Mouse (Mus musculus) urinary bladder, postnatal 0 days (tissue): ENCODE data around the gene Cyp17a1. TPM values are rescaled to one million over a fixed set of nuclear protein-coding genes. Genes with fewer than 3 reads are reported as not detected.

Source experiments
- polyA plus RNA-seq: library from polyadenylated mRNA; unstranded; fragments of >200 nt; fragmentation: Nextera tagmentation; extraction: Ambion mirVana; gene quantifications from 2 replicates; pipeline ENCODE4 v1.2.1, GENCODE M21; 2015

The Cyp17a1 gene
- polyA plus RNA-seq, result not detected in 2 replicates

GRCm38 (mm10) chr19:46672766-46673418, at the start of gene Cyp17a1:
Gene Cyp17a1, minus strand, starts transcription at chr19:46673172.

GRCm38 (mm10) chr19:46707296-46708151, 34.6 kb upstream of the Cyp17a1 start, which contains the start of gene As3mt:
Gene As3mt, plus strand, starts transcription at chr19:46707458.

DNA sequence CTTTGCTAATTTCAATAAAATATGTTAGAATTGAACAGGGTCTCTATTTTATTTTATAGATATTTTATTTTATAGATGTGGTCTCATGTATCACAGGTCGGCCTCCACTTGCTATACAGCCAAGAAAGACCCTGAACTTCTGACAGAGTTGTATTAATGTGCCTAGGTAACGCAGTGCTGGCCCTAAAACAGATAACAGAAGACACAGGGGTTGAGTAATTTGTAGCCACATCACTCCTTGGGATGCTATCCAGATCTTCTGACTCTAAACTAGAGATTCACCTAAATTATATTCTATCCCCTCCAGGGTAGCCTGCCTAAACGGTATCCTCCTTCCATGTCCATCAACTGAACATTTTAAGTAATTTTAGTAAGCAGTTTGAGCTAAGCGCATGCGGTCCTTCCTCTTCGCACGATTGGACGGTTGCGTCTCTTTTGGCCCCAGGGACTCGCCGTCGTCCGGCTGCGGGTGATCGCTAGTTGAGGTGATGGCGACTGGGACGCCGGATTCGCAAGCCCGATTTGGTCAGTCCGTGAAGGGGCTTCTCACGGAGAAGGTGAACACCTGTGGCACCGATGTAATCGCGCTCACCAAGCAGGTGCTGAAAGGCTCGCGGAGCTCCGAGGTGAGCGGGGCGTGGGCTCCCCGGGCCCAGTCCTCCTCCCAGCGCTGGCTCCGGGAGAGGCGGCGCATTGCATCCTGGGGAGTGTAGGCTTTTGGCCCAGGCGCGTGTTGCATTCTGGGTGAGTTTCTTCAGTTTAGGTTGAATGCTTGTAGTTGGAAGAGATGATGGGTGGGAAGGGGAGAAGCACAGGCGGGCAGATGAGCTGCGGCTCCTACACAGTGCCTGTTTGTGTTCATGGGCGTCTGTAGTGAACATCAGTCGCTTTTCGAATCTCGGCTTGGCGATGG, 16.7 kb upstream of the Cyp17a1 start, which contains the start of gene Borcs7:
Gene Borcs7 (plus strand): TSS at position 447 of the 913 bp plus-strand sequence.

Other genes with a start within 250 kb of the Cyp17a1 start
- 14.1 and 14.5 TPM in 2 replicates for gene Trim8, start 171.5 kb downstream of the Cyp17a1 start, polyA plus RNA-seq
- 84.2 and 93.1 TPM in 2 replicates for gene Arl3, start 100.0 kb downstream of the Cyp17a1 start, polyA plus RNA-seq
- gene Sfxn2, start 99.8 kb downstream of the Cyp17a1 start, polyA plus RNA-seq, result 9.6 and 10.0 TPM in 2 replicates
- 39.0 TPM in 2 replicates for gene Wbp1l, start 74.1 kb downstream of the Cyp17a1 start, polyA plus RNA-seq
- 24.5 and 25.5 TPM in 2 replicates for gene Borcs7, start 16.7 kb upstream of the Cyp17a1 start, polyA plus RNA-seq
- gene As3mt, start 34.3 kb upstream of the Cyp17a1 start, polyA plus RNA-seq, result 19.3 and 23.8 TPM in 2 replicates
- 3.9 and 5.2 TPM in 2 replicates for gene Cnnm2, start 88.4 kb upstream of the Cyp17a1 start, polyA plus RNA-seq